Mouse (Mus musculus) cerebellum, adult 18-20 months (tissue): ENCODE results near the gene Fam69a.
"Not testable (repeated sequence)": the region's sequence is repeated elsewhere in the genome, so short reads cannot be mapped to it uniquely, and the experiment has no call there.

Source experiments
- DNase-seq, 2 experiments: peaks; one replicate each; pipeline ENCODE4 v3.0.0; 2021

Gene Fam69a

DNA sequence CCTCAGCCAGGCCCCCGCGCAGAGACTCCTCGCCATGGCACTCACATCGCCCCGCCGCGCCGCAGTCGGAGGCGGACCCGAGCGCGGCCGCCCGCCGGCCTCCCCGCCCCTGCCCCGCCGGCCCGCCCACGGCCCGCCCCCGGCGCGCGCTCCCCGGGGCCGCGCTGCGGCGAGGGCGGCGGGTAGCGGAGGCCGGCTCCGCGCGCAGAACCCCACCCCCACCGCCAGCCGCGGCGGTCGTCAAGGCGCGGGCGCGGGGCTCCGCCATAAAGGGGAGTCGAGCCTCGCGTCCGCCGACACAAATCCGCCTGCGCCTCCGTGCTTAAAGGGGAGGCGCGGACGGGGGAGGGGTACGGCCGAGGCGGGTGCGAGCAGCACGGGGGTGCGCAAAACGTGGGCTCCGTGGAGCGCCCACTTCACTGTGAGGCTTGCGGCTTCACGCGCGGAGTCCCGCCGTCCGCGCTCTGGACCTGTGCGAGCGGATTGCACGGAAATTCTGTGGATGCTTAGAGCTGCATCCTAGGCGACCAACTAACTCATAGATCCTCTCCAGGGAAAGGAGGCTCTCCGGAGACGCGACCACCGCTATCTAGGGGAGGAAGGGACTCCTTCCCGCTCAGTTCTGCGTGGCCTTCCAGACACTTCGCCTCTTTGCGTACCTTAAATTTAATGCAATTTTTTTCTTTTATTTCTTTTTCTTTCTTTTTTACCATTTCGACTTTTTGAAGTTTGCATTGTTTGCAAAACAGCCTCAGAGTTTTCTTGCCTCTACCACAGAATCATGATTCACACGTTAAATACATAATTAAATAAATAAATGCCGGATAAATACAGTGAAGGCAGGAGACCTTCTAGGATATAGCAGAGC lies at the start of gene Fam69a:
TSS of gene Fam69a (minus strand) at position 119 of the 868 bp plus-strand sequence.
- peak; percentile 73 to 86 for DNase-seq

DNA sequence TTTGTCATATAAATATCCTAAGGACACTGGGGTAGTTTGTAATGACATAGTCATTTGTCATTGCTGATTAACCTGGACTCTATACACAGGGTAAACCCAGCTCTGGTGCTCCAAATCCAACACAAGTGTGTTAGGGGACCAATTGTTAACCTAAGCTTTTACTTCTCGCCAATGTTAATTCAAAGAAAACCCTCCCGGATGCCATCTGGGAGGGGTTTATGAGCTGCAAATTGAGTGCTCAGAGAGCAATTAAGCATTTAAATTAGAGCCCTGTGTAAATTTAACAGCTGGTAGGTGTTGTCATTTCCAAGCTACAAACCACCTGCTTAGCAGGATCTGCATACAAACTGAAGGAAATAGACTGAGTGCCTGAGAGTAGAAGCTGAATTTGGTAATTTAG lies 48.6 kb upstream of the Fam69a start:
- DNase-seq: no peak

DNA sequence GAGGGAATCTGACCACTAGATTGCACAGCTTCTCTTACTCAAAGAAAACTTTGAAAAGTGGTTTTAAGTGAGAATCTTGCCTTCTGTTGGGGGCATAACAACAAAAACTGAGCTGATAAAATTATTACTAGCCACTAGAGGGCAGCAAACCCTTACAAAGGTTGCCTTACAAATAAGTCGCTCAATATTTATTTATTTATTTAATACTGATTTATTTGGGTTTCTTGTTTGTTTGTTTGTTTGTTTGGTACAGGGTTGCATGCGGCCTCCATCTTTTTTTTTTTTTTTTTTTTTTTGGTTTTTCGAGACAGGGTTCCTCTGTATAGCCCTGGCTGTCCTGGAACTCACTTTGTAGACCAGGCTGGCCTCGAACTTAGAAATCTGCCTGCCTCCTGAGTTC lies 47.3 kb upstream of the Fam69a start:
- peak; percentile 30 to 43 for DNase-seq

DNA sequence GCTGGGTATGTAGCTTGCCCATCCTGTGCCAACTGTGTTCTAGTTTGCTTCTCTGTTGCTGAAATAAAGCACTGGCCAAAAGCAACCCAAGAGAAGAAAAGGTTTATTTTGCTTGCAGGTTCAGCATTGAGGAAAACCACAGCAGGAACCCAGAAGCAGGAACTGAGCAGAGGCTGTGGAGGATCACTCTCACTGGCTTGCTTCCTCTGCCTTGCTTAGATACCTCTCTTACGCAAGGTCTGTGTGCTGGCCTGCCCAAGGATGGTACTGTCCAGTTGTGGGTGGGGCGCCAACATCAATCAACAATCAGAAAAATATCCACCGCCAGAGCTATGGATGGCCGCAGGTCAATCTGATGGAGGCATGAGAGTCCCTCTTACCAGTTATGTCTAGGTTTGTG lies 44.4 kb upstream of the Fam69a start:
- no peak for DNase-seq

DNA sequence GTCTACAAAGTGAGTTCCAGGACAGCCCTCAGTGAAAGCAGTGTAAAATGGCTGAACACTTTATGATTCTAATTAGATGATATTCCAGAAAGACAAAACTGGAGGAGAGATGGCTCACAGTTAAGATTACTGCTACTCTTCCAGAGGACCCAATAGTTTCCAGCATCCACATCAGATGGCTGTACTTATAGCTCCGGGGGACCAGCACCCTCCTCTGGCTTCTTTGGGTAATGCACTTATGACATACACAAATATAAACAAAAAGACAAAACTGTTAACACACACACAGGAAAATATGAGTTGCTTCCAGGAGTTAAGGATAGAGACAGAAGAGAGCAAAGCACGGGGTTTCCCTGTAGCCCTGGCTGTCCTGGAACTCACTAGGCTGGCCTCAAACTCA lies 43.1 kb upstream of the Fam69a start:
- peak; percentile 8 to 19 for DNase-seq

DNA sequence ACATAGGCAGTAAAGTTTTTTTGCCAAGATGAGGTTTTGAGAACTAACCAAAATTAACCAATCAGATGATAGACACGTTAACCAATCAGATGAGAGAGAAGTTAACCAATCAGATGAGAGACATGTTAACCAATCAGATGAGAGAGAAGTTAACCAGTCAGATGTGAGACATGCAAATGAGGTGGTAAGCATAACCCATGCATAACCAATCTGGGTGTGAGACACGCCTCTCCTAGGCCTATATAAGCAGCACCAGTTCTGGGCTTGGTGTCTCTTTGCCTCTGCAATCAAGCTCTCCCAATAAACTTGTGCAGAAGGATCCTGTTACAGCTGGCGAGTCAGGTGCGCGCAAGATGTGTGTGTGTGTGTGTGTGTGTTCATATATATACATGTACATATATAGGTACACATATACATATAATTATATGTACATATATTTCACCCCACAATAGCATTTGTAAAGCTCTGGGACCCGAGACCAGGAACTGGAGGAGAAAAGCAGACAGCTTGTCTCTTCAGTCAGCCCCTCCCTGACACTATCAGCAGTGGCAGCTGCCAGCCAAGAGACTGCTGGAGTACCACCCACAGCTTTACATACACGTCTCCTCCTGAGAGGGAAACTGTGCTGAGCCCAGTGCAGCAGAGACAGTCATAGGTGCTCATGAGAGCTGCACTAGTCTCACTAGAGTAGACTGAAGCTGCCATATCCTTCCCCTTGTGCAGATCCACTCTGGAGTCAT lies 42.1 kb upstream of the Fam69a start:
- not testable (repeated sequence) for DNase-seq

DNA sequence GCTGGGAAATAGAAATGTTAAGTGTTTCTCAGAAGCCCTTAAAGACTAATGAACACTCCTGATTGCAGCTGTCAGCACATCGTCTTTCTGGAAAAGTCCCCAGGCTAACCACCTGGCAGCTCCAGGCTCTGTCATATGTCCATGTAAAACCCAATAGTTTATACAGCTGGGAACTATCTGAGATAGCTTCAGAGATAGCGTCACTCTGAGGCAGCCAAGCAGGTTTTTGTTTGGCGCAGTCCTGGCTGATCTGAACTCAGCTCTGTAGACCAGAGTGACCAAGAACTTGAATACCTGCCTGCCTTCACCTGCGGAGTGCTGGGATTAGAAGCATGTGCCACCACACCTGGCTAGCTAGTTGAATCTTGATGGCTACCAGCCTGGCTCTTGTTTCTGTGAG lies 41.3 kb upstream of the Fam69a start:
- no peak for DNase-seq

DNA sequence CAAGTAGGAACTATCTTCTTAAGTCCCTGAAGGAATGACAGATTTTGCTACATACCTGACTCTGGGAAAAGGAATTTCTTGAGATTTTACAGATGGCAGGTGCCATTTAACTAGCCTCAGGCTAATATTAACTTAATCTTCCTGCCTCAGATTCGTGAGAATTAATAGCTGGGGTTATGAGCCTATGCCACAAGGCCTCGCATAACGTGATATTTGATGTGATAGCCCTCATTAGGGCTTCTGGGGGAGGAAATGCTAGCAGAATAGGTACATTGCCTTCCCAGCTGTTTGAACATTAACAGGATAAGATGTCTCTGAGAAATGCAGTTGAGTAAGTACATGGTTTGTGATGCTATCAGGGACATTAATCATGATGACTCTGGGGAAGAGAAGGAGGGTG lies 34.5 kb upstream of the Fam69a start:
- no peak for DNase-seq

DNA sequence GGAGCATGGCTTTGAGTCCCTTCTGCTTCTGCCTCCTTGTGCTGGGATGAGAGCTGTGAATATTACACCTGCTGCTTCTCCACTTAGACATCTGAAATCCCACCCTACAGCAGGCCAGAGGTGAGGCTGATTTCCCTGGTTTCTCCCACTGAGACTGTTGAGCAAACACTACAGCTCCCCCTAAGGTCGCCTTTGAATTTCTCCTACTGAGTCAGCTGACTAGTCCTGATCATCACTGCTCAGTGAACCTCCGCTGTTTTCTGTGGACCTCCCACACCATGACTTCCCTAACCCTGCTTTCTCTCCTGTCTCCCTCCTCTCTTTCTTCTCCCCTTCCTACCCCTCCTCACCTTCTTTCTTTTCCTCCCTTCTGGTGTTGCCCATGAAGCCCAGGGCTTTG lies 32.5 kb upstream of the Fam69a start:
- no peak for DNase-seq

DNA sequence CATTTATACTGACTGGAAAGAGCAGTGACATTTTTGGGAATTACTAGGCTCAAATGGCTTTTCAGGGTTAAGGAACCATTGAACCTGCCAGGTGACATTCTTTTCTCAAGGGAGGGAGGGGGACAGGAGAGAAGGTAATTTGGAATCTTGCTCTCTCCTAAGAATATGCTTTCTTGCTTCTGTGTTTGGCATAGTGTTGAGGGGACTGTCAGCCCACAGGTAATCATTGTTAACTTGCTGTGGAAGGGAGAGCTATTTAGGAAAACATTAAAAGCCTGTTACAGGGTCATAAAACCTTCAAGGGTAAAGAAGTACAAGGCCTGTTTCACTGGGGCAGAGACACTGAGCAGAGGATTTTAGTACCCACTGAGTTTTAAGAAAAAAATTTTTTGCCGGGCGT lies 30.3 kb upstream of the Fam69a start:
- DNase-seq: no peak

DNA sequence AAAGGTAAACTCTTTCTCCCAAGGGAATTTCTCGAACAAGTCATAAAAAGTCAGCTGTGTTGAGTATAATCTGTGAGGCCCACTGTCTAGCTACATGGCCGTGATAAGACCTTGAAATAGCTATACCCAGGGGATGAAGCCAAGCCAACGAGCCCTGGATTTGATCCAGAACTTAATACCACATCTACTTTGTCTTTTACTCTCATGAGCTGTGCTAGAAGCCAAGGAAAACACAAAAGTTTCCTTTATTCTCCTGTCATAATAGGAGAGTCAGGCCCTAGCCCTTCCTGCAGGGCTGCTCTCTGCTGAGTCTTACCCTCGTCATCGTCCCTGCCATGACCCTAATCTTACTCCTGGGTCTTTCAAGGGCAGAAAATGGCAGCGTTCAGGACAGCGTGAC lies 28.5 kb upstream of the Fam69a start:
- DNase-seq: no peak

DNA sequence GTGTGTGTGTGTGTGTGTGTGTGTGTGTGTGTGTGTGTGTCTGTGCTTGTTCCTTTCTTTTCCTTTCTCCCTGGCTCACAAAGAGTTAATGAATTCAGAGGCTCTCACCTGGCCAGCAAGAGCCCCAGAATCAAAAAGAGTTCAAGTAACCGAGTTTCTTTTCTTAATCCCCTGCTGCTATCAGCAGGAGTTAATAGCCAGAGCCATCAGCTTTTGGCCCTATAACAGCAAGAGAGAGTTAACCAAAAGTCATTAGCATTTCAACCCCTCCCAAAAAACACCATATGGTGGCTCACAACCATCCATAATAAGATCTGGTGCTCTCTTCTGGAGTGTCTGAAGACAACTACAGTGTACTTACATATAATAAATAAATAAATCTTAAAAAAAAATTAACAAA lies 27.3 kb upstream of the Fam69a start:
- DNase-seq: no peak

DNA sequence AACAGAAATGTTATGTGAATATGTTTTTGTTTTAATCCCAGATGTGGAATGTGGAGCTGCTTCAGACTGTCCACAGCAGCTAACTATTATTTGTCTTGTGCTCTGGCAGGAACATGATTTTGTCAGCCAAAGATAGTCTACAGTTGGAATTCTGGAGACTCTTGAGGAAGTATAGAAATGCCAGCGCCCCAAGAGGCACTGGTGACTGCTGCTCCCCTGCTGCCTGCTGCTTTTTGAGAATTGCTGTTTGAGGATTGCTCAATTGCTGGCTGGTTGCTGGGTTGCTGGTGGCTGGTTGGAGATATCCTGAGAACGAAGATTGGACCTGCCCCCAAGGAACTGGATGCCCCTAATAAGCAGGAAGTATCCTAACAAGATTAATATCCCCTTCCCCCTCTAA lies 22.8 kb upstream of the Fam69a start:
- DNase-seq: no peak

DNA sequence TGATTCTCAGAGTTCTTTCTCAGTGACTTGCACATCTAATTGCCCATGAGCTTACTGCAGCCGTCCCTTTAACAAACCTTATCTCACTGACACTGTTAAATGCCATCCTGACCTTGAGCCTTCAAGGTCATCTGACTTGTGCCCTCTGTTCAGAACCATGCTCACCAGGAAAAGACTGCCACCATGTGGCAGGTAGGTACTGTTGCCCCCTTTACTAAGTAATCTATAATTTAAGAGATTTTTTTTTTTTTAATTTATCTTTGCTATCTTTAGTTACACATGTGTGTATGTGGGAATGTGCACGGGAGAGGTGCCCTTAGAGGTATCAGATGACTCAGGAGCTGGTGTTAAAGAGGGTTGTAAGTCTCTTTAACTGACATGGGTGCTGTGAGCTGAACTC lies 18.2 kb upstream of the Fam69a start:
- DNase-seq: peak; percentile 12 to 20

DNA sequence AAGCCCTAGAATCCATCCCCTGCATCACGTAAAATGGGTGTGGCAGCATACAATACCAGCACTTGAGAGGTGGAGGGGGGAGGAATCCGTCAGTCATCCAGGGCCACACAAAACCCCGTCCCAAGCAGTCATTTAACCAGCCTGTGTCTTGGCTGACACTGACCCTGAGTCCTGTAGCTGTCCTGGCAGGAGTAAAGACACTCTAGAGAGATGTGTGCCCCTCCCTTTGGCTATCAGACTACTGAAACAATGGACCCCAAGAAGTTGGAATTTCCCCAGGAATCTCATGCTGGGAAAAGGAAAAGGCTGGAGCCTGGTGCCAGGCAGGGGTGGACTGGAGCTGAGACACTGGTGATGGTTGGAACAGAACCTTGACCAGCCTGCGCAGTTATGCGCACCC lies 15.8 kb upstream of the Fam69a start:
- DNase-seq: no peak

DNA sequence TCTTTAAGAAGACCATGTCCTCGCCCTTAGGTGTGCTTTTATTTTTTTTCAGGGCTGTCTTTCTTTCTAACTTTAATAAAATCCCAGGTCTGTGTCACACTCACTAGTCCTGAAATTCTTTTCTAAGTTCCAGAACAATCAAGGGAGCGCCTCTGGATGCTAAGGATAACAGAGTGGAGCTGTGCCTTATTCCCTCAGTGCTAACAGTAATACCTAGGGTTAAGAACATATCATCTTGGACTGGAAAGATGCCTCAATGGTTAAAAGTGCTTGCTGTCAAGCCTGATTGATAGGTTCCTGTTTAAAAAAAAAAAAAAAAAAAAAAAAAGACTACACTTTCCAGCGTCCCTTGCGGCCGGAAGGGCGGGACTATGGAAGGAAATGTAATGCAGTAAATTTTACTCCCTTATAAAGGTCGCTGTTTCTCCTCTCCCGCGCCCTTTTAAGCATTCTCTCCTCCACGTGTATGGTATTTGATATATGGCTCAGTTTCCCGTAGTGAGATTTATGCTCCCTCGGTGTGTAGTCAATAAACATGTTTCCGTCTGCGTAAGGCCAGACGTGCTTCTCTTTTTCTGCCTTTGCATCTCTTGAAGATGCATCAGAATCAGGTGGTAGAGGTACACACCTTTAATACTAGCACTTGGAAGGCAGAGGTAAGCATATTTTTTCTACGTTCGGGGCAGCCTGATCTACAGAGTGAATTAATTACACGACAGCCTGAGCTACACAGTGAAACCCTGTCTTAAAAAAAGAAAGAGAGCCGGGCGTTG lies 14.1 kb upstream of the Fam69a start:
- DNase-seq: peak; percentile 61 to 62

DNA sequence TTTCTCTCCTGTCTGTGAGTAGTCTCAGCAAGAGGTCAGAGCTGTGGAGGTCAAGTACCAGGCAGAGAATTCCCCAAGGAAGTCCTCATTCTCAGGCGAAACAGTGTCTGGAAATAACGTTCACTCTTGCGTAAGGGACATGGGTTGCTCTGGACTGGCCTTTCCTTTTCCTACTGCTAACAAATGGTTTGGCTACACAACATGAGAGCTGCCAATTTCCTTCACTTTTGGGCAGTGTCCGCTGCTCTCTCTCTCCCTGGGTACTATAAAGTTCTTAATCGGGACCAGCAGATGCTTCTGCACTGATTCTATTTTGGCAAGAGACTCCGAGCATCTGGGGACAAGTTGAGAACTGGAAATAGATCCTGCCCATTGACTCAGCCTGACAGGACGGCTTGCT lies 10.8 kb upstream of the Fam69a start:
- DNase-seq: no peak

DNA sequence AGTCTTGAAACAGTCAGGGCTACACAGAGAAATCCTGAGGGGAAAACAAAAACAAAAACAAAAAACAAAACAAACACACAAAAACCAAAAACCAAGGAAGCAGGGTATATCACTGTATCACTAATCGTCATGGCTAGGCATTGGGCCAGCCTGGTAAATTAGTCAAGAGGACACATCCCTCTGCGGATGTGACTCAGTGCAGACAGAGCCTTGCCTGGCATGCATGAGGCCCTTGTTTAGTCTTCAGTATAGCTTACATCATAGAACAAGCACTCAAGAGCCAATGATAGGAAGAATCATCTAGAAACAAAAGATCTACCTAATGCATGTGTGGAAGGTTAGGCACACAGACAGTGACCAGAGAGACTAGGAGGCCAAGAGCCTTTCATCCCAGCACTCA lies 9.1 kb upstream of the Fam69a start:
- no peak for DNase-seq

DNA sequence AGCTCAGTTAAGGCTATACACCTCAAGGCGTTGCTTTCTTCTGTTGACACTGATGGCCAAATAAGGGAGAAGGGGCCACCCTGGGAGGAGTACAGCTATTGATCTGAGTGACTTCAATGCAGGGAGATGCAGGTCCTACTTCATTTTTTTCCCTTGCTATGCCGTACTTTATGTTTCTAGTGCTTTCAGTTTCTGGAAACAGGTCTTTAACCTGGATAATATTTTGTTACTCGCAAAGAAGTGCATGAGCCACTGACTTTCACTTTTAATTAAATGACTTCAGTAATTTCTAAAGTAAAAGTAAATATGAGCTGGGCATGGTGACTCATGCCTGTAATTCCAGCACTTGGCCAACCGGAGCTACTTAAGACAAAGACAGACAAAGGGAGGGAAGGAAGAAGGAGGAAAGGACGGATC lies 958 bp upstream of the Fam69a start:
- DNase-seq: peak in 1 of 2 experiments; percentile 30

DNA sequence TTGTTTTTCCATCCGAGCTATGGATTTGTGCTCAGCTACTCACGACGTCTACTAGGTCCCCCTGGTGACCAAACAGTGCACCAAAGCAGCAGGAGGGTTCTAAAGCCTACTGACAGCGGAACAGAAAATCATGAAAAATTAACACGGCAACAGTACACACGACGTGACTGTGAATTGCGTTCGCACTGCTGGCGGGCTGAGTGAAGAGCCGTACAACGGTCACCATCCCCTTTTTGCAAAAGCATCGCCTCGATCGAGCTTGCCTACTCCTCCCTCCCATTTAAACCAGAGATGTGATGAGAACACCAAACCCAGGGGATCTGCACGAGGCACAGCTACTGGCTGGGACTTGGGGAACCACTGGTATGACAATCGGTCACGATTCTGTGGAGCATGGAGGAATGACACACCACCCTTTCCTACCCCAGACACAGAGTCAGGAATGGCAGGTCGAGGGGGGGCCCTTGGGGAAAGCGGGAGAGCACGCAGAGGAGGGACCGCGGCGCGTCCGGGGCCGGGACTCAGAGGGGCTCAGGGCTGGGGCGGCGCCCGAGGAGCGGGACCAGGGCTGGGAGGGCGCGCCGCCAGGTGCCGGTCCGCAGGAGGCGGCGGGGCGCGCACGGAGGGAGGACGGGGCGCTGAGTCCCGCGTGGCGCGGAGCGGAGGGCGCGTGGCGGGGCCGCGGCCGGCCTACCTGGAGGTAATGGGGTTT lies 474 bp downstream of the Fam69a start:
- peak; percentile 64 to 72 for DNase-seq

DNA sequence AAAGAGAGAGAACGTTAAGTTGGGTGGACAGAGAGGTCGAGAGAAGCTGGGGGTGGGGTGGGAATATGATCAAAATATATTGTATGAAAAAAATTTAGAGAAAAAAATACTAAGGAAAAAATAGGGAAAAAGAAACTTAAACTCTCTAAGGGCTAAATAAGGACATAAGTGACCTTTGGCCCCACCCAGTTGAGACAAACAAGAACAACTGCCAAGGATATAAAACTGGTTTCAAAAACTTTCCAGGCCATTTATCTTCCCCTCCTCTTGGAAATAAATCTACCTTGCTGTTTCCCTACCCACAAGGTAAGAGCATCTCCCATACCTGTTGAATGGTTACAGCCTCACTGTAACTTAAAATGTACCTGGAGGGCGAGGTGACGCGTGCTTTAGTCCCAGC lies 2.9 kb downstream of the Fam69a start:
- DNase-seq: no peak

DNA sequence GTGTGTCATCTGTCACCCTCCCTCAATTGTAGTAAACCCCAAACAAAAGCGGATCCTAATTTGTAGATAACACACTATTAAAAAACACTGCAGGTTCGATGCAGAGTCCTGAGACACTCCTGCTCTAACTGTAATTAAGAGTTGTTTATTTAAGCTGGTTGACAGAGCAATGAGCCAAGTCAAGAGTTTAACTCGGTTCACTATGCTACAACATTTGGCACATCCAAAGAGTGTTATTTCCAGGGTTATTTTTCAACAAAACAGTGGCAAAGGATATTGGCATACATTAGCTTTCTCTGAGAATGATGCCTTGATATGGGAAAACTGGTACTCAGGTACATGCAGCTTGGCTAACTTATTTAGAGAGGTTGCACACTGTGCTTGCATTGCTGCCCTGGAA lies 4.9 kb downstream of the Fam69a start:
- no peak for DNase-seq

DNA sequence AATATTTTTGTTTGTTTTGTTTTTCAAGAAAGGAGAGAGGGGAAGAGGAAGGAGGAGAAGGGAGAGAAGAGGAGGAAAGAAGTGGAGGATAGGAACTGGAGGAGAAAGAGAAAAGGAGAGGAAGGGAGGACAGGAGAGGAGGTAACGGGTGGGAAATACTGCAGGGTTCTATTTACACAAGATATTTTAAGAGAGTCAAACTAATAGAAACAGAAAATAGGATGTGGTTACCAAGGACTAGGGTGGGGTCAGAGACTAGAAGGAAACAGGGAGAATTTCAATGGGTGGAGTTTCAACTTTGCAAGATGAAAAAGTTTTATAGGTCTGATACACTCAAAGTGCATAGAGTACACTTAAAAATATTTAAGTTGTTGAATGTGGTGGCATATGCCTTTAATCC lies 7.0 kb downstream of the Fam69a start:
- no peak for DNase-seq
